Mouse (Mus musculus) olfactory bulb, adult 2 months (tissue): ENCODE measurements around the gene Fbxo47. TPM values are rescaled to one million over a fixed set of nuclear protein-coding genes. Genes with fewer than 3 reads are reported as not detected.

Experiments used
- H3K27ac ChIP-seq: fragments of 200-500 bp; 2 replicates; pipeline ENCODE4 v1.5.1; 2012; ENCODE audit warnings: low read depth, low read length; ENCODE audit not compliant: insufficient read depth
- H3K4me1 ChIP-seq: fragments of 200-500 bp; 2 replicates; pipeline ENCODE4 v1.6.1; 2012; ENCODE audit warnings: low read length; ENCODE audit not compliant: control insufficient read depth, insufficient read depth
- H3K4me3 ChIP-seq: fragments of 200-500 bp; 2 replicates; pipeline ENCODE4 v1.5.1; 2012; ENCODE audit warnings: mild to moderate bottlenecking, low read depth, low read length, moderate library complexity; ENCODE audit not compliant: insufficient read depth
- CTCF ChIP-seq: fragments of 200-500 bp; IDR thresholded peaks from 2 replicates; pipeline ENCODE4 v1.5.1; 2012; ENCODE audit warnings: low read depth, mild to moderate bottlenecking, low read length, moderate library complexity; ENCODE audit not compliant: insufficient read depth
- POLR2A ChIP-seq: fragments of 200-500 bp; IDR thresholded peaks from 2 replicates; pipeline ENCODE4 v1.6.1; 2012; ENCODE audit warnings: mild to moderate bottlenecking, low read depth, low read length, moderate library complexity; ENCODE audit not compliant: insufficient read depth
- WGBS: fragments of 180-500 bp; shearing (Covaris S2); methylation state at CpG from one replicate; pipeline ENCODE4 v1.1.7; 2018; 5-methylcytosine and 5-hydroxymethylcytosine counted together
- polyA plus RNA-seq: library from polyadenylated mRNA; stranded (reverse); fragments of >200 nt; gene quantifications from 2 replicates; pipeline ENCODE4 v1.2.4, GENCODE M21; 2012; ENCODE audit warnings: low replicate concordance; ENCODE audit not compliant: missing spikeins, insufficient read depth, insufficient read length

Gene Fbxo47
- polyA plus RNA-seq, 1 experiment: not detected

GRCm38 (mm10) chr11:97813085-97813484 lies 70.9 kb downstream of the Fbxo47 start:
- TF ChIP-seq CTCF: no peak
- Histone ChIP-seq H3K27ac (peak overlapping the region; percentile 56; the same call in 1 of the 2 replicates), H3K4me3 (no peak overlapping the region), H3K4me1 (peaks cover 65% of the 10 kb centered on the region)
- WGBS: 16% methylated on average over 7 of the region's 7 CpGs

GRCm38 (mm10) chr11:97812491-97812921 lies 71.4 kb downstream of the Fbxo47 start:
- WGBS: 31% methylated on average over 3 of the region's 3 CpGs
- Histone ChIP-seq H3K27ac (peak overlapping the region; percentile 76), H3K4me3 (0 out of 2 replicates have a peak overlapping the region, but pooled peaks have one; percentile 4), H3K4me1 (peaks cover 64% of the 10 kb centered on the region)
- TF ChIP-seq POLR2A: no peak
- no peak for TF ChIP-seq CTCF

DNA sequence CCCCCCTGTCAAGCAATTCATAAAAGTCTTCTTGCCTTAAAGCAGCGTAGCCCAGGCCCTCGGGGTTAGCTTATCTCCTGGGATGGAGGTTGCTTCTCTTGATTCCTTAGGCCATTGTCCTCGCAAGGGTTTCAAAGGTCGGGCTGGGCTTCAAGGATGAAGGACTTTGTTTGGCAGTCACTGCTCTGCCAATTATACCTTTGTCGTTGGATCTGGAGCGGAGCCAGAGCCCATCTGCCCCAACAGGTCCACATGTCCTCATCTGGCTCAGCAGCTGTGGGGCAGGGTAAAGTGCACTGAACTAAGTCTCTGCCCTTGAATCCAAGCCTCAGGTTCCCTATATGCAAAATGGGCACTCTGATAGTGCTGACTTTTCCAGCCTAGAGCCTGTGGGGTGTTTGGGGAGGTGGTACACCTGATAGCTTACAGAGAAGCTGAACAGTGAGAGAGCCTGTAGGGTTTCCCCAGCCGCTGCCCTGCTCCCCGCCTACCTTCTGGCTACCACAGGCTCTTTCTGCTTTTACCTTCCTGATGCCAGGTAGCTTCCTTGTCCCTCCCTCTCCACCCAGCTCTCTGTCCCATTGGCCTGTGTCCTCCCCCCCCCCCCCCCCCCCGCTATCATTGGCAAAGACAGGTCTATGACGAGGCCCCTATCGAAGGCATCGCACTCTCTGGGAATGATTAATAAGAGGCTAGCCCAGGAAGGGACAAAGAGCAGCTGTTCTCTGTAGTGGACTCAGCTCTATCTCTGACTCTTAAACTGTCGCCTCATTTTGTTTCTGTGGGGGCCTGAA lies 72.2 kb downstream of the Fbxo47 start:
- Histone ChIP-seq H3K27ac (no peak overlapping the region; the same call in 1 of the 2 replicates), H3K4me1 (peaks cover 57% of the 10 kb centered on the region), H3K4me3 (no peak overlapping the region)
- no peak for TF ChIP-seq CTCF
- TF ChIP-seq POLR2A: no peak
- 34% methylated on average over 13 of the region's 13 CpGs for WGBS

DNA sequence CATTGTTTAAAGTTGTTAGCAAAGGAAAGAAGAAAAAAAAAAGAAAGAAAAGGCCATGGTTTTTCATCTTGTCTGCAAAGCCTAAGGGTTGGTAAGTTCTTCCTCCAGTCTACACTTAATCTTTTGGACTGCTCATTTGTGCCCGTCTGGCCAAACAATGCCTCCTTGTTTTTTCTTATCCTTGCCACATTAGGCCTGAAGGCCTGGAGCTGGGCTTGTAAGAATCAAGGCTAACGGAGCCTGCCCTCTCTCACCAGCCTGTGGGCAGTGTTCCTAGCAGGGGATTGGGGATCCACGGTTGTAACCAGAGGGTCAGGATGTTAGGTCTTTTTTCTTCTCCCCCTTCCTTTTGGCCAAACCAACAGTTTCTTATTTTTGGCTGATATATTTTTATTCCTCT lies 73.0 kb downstream of the Fbxo47 start:
- no peak for TF ChIP-seq CTCF
- TF ChIP-seq POLR2A: no peak
- Histone ChIP-seq H3K27ac (no peak overlapping the region), H3K4me1 (peaks cover 63% of the 10 kb centered on the region), H3K4me3 (no peak overlapping the region)
- 49% methylated on average over 3 of the region's 3 CpGs for WGBS

DNA sequence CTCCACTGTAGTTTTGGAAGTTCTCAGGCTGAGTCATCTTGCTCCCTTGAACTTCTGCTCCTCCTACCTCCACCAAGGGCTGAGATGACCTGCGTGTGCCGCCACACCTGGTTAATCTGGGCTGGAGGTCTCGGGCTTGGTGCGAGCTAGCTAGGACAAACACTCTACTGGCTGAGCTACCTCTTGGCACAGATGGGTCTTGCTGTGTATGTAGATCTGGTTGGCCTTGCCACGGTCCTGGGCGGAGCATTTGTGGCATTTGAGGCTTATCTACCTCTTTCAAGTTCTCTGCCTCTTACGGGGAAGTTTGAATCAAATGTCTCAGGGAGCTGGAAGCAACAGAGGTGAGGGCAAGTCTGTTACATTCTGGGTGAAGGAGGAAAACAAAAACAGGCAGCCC lies 73.6 kb downstream of the Fbxo47 start:
- TF ChIP-seq POLR2A (no peak), CTCF (no peak)
- Histone ChIP-seq H3K27ac (no peak overlapping the region), H3K4me1 (peaks cover 64% of the 10 kb centered on the region), H3K4me3 (no peak overlapping the region)
- WGBS: 76% methylated on average over 7 of the region's 7 CpGs

GRCm38 (mm10) chr11:97809235-97810121 lies 74.5 kb downstream of the Fbxo47 start:
- WGBS: 71% methylated on average over 7 of the region's 7 CpGs
- peaks cover 67% of the 10 kb centered on the region for H3K4me1 ChIP-seq
- H3K4me3 ChIP-seq: no peak overlapping the region
- TF ChIP-seq POLR2A (no peak), CTCF (no peak)
- no peak overlapping the region for H3K27ac ChIP-seq

DNA sequence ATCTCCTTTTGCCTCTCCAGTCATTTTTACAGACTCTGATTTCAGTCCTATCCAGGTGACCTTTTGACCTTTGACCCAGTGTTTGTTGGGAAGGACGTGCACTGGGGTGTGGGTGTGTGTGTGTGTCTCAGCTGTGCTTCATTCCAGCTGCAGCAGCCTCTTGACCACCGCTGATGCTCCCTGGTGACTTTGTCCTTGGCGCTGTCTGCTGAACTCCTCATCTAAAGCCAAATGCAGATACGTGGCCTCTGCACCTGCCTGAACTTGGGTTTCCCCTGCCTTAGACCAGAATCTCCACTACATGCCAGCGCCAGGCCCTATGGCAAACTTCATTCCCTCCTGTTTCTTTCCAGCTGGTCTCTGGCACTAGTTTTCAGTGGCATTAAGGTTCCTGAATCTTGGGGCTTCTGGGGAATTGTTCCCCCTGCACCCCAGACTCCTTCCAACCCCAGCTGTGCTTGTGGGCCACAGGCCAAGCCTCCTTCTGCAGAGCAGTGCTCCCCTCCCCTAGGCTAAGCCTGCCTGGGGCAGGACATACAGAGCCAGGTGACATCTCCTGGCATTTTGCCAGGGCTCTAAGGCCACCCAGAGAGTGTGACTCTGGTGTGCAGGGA lies 75.2 kb downstream of the Fbxo47 start:
- no peak for TF ChIP-seq CTCF
- TF ChIP-seq POLR2A: no peak
- no peak overlapping the region for H3K4me3 ChIP-seq
- H3K27ac ChIP-seq: no peak overlapping the region
- 57% methylated on average over 5 of the region's 5 CpGs for WGBS
- H3K4me1 ChIP-seq: peaks cover 63% of the 10 kb centered on the region

GRCm38 (mm10) chr11:97808093-97808492 lies 75.9 kb downstream of the Fbxo47 start:
- WGBS: 52% methylated on average over 2 of the region's 2 CpGs
- H3K4me1 ChIP-seq: peaks cover 58% of the 10 kb centered on the region

DNA sequence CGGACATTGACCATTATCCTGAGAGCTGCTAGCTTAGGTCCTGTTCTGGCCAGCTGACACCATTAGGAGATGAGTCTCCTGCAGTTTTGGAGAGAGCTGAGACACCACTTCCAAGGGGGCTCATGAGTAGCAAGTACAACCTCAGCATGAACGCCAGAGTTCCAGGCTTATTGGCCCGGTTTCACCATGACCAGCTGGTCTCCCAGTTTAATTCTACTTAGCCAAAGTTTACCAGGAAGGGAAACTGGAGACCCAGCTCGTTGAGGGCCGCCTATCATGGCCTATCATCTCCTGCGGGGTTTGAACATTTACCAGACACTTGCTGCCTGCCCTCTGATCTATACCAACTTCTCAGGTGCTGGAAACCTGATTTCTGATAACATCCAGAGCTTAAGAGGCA lies 76.3 kb downstream of the Fbxo47 start:
- peaks cover 54% of the 10 kb centered on the region for H3K4me1 ChIP-seq
- H3K4me3 ChIP-seq: no peak overlapping the region
- 42% methylated on average over 6 of the region's 6 CpGs for WGBS
- no peak overlapping the region for H3K27ac ChIP-seq
- TF ChIP-seq CTCF (no peak), POLR2A (no peak)

More at GRCm38 (mm10) chr11:97808093-97808492, 75.9 kb downstream of the Fbxo47 start:
- Histone ChIP-seq H3K4me3 (no peak overlapping the region), H3K27ac (no peak overlapping the region)
- no peak for TF ChIP-seq CTCF
